Mouse (Mus musculus) forebrain, embryonic 11.5 days (tissue): Measurements from ENCODE around the gene March1. TPM values are rescaled to one million over a fixed set of nuclear protein-coding genes. Genes with fewer than 3 reads are reported as not detected.
A peak's percentile ranks its signal among the peaks of the same experiment; 100 is the strongest.

Experiments used
- ATAC-seq: fragments of 200-750 bp; cut with Nextera tagmentation; replicated peaks from 2 replicates; pipeline ENCODE4 v1.8.0; 2017; ENCODE audit warnings: moderate TSS enrichment; ENCODE audit not compliant: low FRiP score
- DNase-seq: peaks from one replicate; pipeline ENCODE4 v3.0.0-alpha.2; 2017; ENCODE audit warnings: low spot score
- H3K27ac ChIP-seq: fragments of 300-500 bp; sonication (generic); 2 replicates; pipeline ENCODE4 v1.5.1; 2014; ENCODE audit warnings: low read depth, low read length
- H3K27me3 ChIP-seq: fragments of 300-500 bp; sonication (generic); 2 replicates; pipeline ENCODE4 v1.6.1; 2014; ENCODE audit warnings: mild to moderate bottlenecking, low read length, mixed read lengths; ENCODE audit not compliant: control insufficient read depth, insufficient read depth
- H3K36me3 ChIP-seq: fragments of 300-500 bp; sonication (generic); 2 replicates; pipeline ENCODE4 v1.6.1; 2014; ENCODE audit warnings: mild to moderate bottlenecking, low read length, moderate library complexity, mixed read lengths; ENCODE audit not compliant: control insufficient read depth, insufficient read depth
- H3K4me1 ChIP-seq: fragments of 300-500 bp; sonication (generic); replicated peaks from 2 replicates; pipeline ENCODE4 v1.6.1; 2014; ENCODE audit warnings: low read length, mixed read lengths; ENCODE audit not compliant: control insufficient read depth, insufficient read depth
- H3K4me2 ChIP-seq: fragments of 300-500 bp; sonication (generic); 2 replicates; pipeline ENCODE4 v1.6.1; 2014; ENCODE audit warnings: low read depth, mild to moderate bottlenecking, low read length, moderate library complexity, mixed read lengths; ENCODE audit not compliant: severe bottlenecking
- H3K4me3 ChIP-seq: fragments of 300-500 bp; sonication (generic); 2 replicates; pipeline ENCODE4 v1.5.1; 2014; ENCODE audit warnings: low read depth, low read length
- H3K9ac ChIP-seq: fragments of 300-500 bp; sonication (generic); 2 replicates; pipeline ENCODE4 v1.6.1; 2014; ENCODE audit warnings: low read length
- H3K9me3 ChIP-seq: fragments of 300-500 bp; sonication (generic); 2 replicates; pipeline ENCODE4 v1.6.1; 2016; ENCODE audit warnings: low read length, mixed read lengths; ENCODE audit not compliant: control insufficient read depth
- WGBS: fragments of 180-500 bp; shearing (Covaris S2); extraction: QIAGEN DNeasy Blood & Tissue Kit; methylation state at CpG from one replicate; pipeline ENCODE4 v1.1.7; 2014; 5-methylcytosine and 5-hydroxymethylcytosine counted together
- polyA plus RNA-seq: library from polyadenylated mRNA; unstranded; fragments of >200 nt; fragmentation: Nextera tagmentation; extraction: Ambion mirVana; gene quantifications from 2 replicates; pipeline ENCODE4 v1.2.1, GENCODE M21; 2014

March1 gene
- 2.8 and 3.5 TPM in 2 replicates for polyA plus RNA-seq

- no peaks in the 10 kb centered on the region for H3K4me1 ChIP-seq
- under 1% methylated on average over 23 of the region's 23 CpGs for WGBS
- H3K36me3 ChIP-seq, result no peaks in the 10 kb centered on the region
These were observed at the start of gene March1 for GRCm38 (mm10) chr8:65617871-65618751. Gene March1 (plus strand): TSS chr8:65617900.

GRCm38 (mm10) chr8:65586909-65587308, 30.8 kb upstream of the March1 start:
- Histone ChIP-seq H3K27ac (no peak overlapping the region), H3K9me3 (no peaks in the 10 kb centered on the region), H3K27me3 (no peaks in the 10 kb centered on the region), H3K9ac (no peak overlapping the region), H3K4me3 (no peak overlapping the region), H3K4me2 (no peak overlapping the region), H3K4me1 (no peaks in the 10 kb centered on the region), H3K36me3 (no peaks in the 10 kb centered on the region)
- 71% methylated on average over 1 of the region's 1 CpGs for WGBS
- ATAC-seq, result no peak
- no peak for DNase-seq

More at GRCm38 (mm10) chr8:65617871-65618751, at the start of gene March1:
- ATAC-seq, result peak; percentile 86
- no peaks in the 10 kb centered on the region for H3K9me3 ChIP-seq
- peak within 1 kb of the TSS; percentile 50 for H3K4me2 ChIP-seq
- H3K9ac ChIP-seq, result peak within 1 kb of the TSS; percentile 43; the same call in 1 of the 2 replicates
- no peak within 1 kb of the TSS for H3K27ac ChIP-seq
- DNase-seq, result peak; percentile 51
- peak within 1 kb of the TSS; percentile 27 for H3K4me3 ChIP-seq
- H3K27me3 ChIP-seq, result peaks cover 8% of the 10 kb centered on the region; the same call in 1 of the 2 replicates

GRCm38 (mm10) chr8:65603241-65603640, 14.5 kb upstream of the March1 start:
- Histone ChIP-seq H3K4me3 (no peak overlapping the region), H3K27me3 (no peaks in the 10 kb centered on the region), H3K27ac (no peak overlapping the region), H3K36me3 (no peaks in the 10 kb centered on the region), H3K4me2 (no peak overlapping the region), H3K4me1 (no peaks in the 10 kb centered on the region), H3K9ac (no peak overlapping the region), H3K9me3 (no peaks in the 10 kb centered on the region)
- ATAC-seq, result no peak
- 59% methylated on average over 2 of the region's 2 CpGs for WGBS
- DNase-seq, result no peak

- ATAC-seq, result no peak
- Histone ChIP-seq H3K27me3 (no peaks in the 10 kb centered on the region), H3K9ac (no peak overlapping the region), H3K27ac (no peak overlapping the region), H3K36me3 (no peaks in the 10 kb centered on the region), H3K4me1 (no peaks in the 10 kb centered on the region), H3K4me2 (no peak overlapping the region), H3K9me3 (no peaks in the 10 kb centered on the region), H3K4me3 (no peak overlapping the region)
- DNase-seq, result no peak
- 64% methylated on average over 2 of the region's 2 CpGs for WGBS
These were observed 8.2 kb upstream of the March1 start for GRCm38 (mm10) chr8:65609509-65609908.

- DNase-seq, result no peak
- no peaks in the 10 kb centered on the region for H3K4me1 ChIP-seq
- no peaks in the 10 kb centered on the region for H3K9me3 ChIP-seq
- H3K27ac ChIP-seq, result no peak overlapping the region
- no peak overlapping the region for H3K9ac ChIP-seq
- peak overlapping the region; percentile 50 for H3K4me2 ChIP-seq
- no peaks in the 10 kb centered on the region for H3K36me3 ChIP-seq
- WGBS, result 29% methylated on average over 7 of the region's 7 CpGs
- H3K27me3 ChIP-seq, result peaks cover 8% of the 10 kb centered on the region; the same call in 1 of the 2 replicates
- no peak for ATAC-seq
- peak overlapping the region; percentile 27 for H3K4me3 ChIP-seq
These were observed 1.3 kb downstream of the March1 start for GRCm38 (mm10) chr8:65618966-65619365.

GRCm38 (mm10) chr8:65644931-65645330, 27.2 kb downstream of the March1 start:
- Histone ChIP-seq H3K4me1 (no peaks in the 10 kb centered on the region), H3K9me3 (no peaks in the 10 kb centered on the region), H3K36me3 (no peaks in the 10 kb centered on the region), H3K27ac (no peak overlapping the region), H3K4me3 (no peak overlapping the region), H3K9ac (no peak overlapping the region), H3K4me2 (no peak overlapping the region), H3K27me3 (no peaks in the 10 kb centered on the region)
- ATAC-seq, result no peak
- no peak for DNase-seq

GRCm38 (mm10) chr8:65645502-65645901, 27.8 kb downstream of the March1 start:
- no peaks in the 10 kb centered on the region for H3K36me3 ChIP-seq
- no peak for DNase-seq
- no peaks in the 10 kb centered on the region for H3K9me3 ChIP-seq
- WGBS, result 87% methylated on average over 1 of the region's 1 CpGs
- H3K9ac ChIP-seq, result no peak overlapping the region
- no peaks in the 10 kb centered on the region for H3K27me3 ChIP-seq
- no peak overlapping the region for H3K27ac ChIP-seq
- no peaks in the 10 kb centered on the region for H3K4me1 ChIP-seq
- ATAC-seq, result no peak
- H3K4me3 ChIP-seq, result no peak overlapping the region
- no peak overlapping the region for H3K4me2 ChIP-seq

GRCm38 (mm10) chr8:65645945-65646344, 28.2 kb downstream of the March1 start:
- no peak overlapping the region for H3K9ac ChIP-seq
- WGBS, result 89% methylated on average over 1 of the region's 1 CpGs

GRCm38 (mm10) chr8:65655924-65656323, 38.2 kb downstream of the March1 start:
- WGBS, result 88% methylated on average over 6 of the region's 6 CpGs
- H3K27ac ChIP-seq, result no peak overlapping the region
- ATAC-seq (no peak), DNase-seq (no peak)
- H3K4me2 ChIP-seq, result no peak overlapping the region
- H3K27me3 ChIP-seq, result no peaks in the 10 kb centered on the region
- no peak overlapping the region for H3K9ac ChIP-seq
- no peaks in the 10 kb centered on the region for H3K36me3 ChIP-seq
- H3K4me1 ChIP-seq, result no peaks in the 10 kb centered on the region
- no peaks in the 10 kb centered on the region for H3K9me3 ChIP-seq
- no peak overlapping the region for H3K4me3 ChIP-seq

More at GRCm38 (mm10) chr8:65645945-65646344, 28.2 kb downstream of the March1 start:
- H3K36me3 ChIP-seq, result no peaks in the 10 kb centered on the region
- no peaks in the 10 kb centered on the region for H3K4me1 ChIP-seq
- H3K4me3 ChIP-seq, result no peak overlapping the region
- no peaks in the 10 kb centered on the region for H3K27me3 ChIP-seq
- no peak overlapping the region for H3K27ac ChIP-seq
- no peaks in the 10 kb centered on the region for H3K9me3 ChIP-seq
- ATAC-seq, result no peak
- no peak for DNase-seq
- no peak overlapping the region for H3K4me2 ChIP-seq
